Comparison of ENCODE assay signal across 8 mouse cellular contexts in genomic region chr15:3996267-3997010, GRCm38 (mm10). TPM values are rescaled to one million over a fixed set of nuclear protein-coding genes. Genes with fewer than 3 reads are reported as not detected.
DNase-seq lines count a peak whose midpoint lies in the region; ATAC-seq and TF ChIP-seq lines count a peak whose summit lies in the region.

No protein-coding gene starts in this region.

- no peak for DNase-seq in thymus, adult 2 months
- DNase-seq in thymus, postnatal 10 days (ENCODE audit: low spot score in 2 of 2) = no peak
- no peak for DNase-seq in retina, embryonic 14.5 days (ENCODE audit: low spot score)
- DNase-seq in urinary bladder, postnatal 25 days (ENCODE audit: low spot score) = no peak
- no peak for DNase-seq in left cerebral cortex, postnatal 25 days (ENCODE audit: low spot score in 2 of 2)

- H3K9ac ChIP-seq in limb, embryonic 15.5 days = peak overlapping the region; percentile 42

- intact Hi-C loops in left cerebral cortex, postnatal 25 days (cut with DNase I) = loop anchor here (2.0 kb wide), 1 partner anchor 1120 kb away; the partner anchor contains the start of gene Rpl37

- TF ChIP-seq POLR2A in thymus, adult 2 months (IDR thresholded peaks at IDR 0.05; ENCODE audit: control insufficient read depth, extremely low read depth, insufficient read depth, low read length, poor library complexity) = no peak

- peak overlapping the region; percentile 62 for H3K4me2 ChIP-seq in limb, embryonic 15.5 days

- TF ChIP-seq CTCF in thymus, adult 2 months (IDR thresholded peaks at IDR 0.05; ENCODE audit: borderline replicate concordance, control insufficient read depth, extremely low read depth, insufficient read depth, low read length, poor library complexity) = no peak

- H3K9me3 ChIP-seq in erythroblast, embryonic 14.5 days (ENCODE audit: control insufficient read depth, low read length) = no peaks in the 10 kb centered on the region
- H3K9me3 ChIP-seq in limb, embryonic 15.5 days = no peaks in the 10 kb centered on the region

- peaks cover 24% of the 10 kb centered on the region for H3K4me1 ChIP-seq in erythroblast, embryonic 14.5 days (ENCODE audit: control insufficient read depth)
- H3K4me1 ChIP-seq in thymus, adult 2 months (replicated peaks; ENCODE audit: control insufficient read depth, insufficient read depth, low read length) = no peaks in the 10 kb centered on the region
- peaks cover 9% of the 10 kb centered on the region; the same call in 1 of the 2 replicates for H3K4me1 ChIP-seq in limb, embryonic 15.5 days

- peak overlapping the region; percentile 99 for H3K4me3 ChIP-seq in erythroblast, embryonic 14.5 days (replicated peaks)
- peak overlapping the region; percentile 60 for H3K4me3 ChIP-seq in thymus, adult 2 months (ENCODE audit: control insufficient read depth, insufficient read depth, low read length)
- H3K4me3 ChIP-seq in limb, embryonic 15.5 days = peak overlapping the region; percentile 90

- ATAC-seq in erythroblast, adult 5-6 weeks (replicated peaks; ENCODE audit: low FRiP score, poor library complexity, severe bottlenecking) = no peak
- ATAC-seq in limb, embryonic 15.5 days (ENCODE audit: insufficient number of reproducible peaks, low FRiP score, low TSS enrichment, low read depth) = no peak

- peaks cover 7% of the 10 kb centered on the region for H3K36me3 ChIP-seq in erythroblast, embryonic 14.5 days (ENCODE audit: control insufficient read depth)
- H3K36me3 ChIP-seq in thymus, adult 2 months (ENCODE audit: control insufficient read depth, insufficient read depth, low read length) = peaks cover 4% of the 10 kb centered on the region
- peaks cover 7% of the 10 kb centered on the region for H3K36me3 ChIP-seq in limb, embryonic 15.5 days

- H3K27ac ChIP-seq in thymus, adult 2 months (ENCODE audit: control insufficient read depth, insufficient read depth, low read length) = peak overlapping the region; percentile 55
- peak overlapping the region; percentile 91 for H3K27ac ChIP-seq in limb, embryonic 15.5 days

- no peaks in the 10 kb centered on the region for H3K27me3 ChIP-seq in erythroblast, embryonic 14.5 days (ENCODE audit: control insufficient read depth)
- no peaks in the 10 kb centered on the region for H3K27me3 ChIP-seq in thymus, adult 2 months (ENCODE audit: control insufficient read depth, insufficient read depth, low read length)
- no peaks in the 10 kb centered on the region for H3K27me3 ChIP-seq in limb, embryonic 15.5 days

- 23% methylated on average over 14 of the region's 14 CpGs for WGBS in thymus, adult 2 months
- WGBS in limb, embryonic 15.5 days = 18% methylated on average over 14 of the region's 14 CpGs

RNA-seq across cellular contexts. Expression of gene AW549877, which starts 0.9 kb away (rescaled TPM):
- 0.01 and 0.05 TPM in 2 replicates for polyA plus RNA-seq in erythroblast, embryonic 14.5 days (2012)
- total RNA-seq in erythroblast, adult 5-6 weeks (2015; ENCODE audit: low replicate concordance) = 20.7 and 25.7 TPM in 2 replicates
- total RNA-seq in erythroblast, adult 5-6 weeks (2017; ENCODE audit: low replicate concordance) = 8.4 and 9.2 TPM in 2 replicates
- polyA plus RNA-seq in thymus, adult 2 months (2012; rRNA removed) = 14.0 and 18.1 TPM in 2 replicates
- 31.2 and 34.8 TPM in 2 replicates for polyA plus RNA-seq in limb, embryonic 15.5 days (2015; fragmentation: Nextera tagmentation; extraction: Ambion mirVana)
- total RNA-seq in left cerebral cortex, postnatal 25 days (2021) = 10 to 100 TPM; 43.8 to 49.9 TPM

RNA-seq across cellular contexts. Expression of gene Fbxo4, which starts 17.1 kb away (rescaled TPM):
- 0.02 and 0.07 TPM in 2 replicates for polyA plus RNA-seq in erythroblast, embryonic 14.5 days (2012)
- 1.7 and 7.5 TPM in 2 replicates for total RNA-seq in erythroblast, adult 5-6 weeks (2015; ENCODE audit: low replicate concordance)
- total RNA-seq in erythroblast, adult 5-6 weeks (2017; ENCODE audit: low replicate concordance) = 0.56 and 6.5 TPM in 2 replicates
- 3.5 and 4.5 TPM in 2 replicates for polyA plus RNA-seq in thymus, adult 2 months (2012; rRNA removed)
- 11.5 and 12.2 TPM in 2 replicates for polyA plus RNA-seq in limb, embryonic 15.5 days (2015; fragmentation: Nextera tagmentation; extraction: Ambion mirVana)
- 1 to 10 TPM; 7.8 to 8.5 TPM for total RNA-seq in left cerebral cortex, postnatal 25 days (2021)

RNA-seq across cellular contexts. Expression of gene Oxct1, which starts 29.7 kb away (rescaled TPM):
- polyA plus RNA-seq in erythroblast, embryonic 14.5 days (2012) = 0.70 and 0.77 TPM in 2 replicates
- total RNA-seq in erythroblast, adult 5-6 weeks (2015; ENCODE audit: low replicate concordance) = 13.6 and 32.0 TPM in 2 replicates
- 31.2 and 37.9 TPM in 2 replicates for total RNA-seq in erythroblast, adult 5-6 weeks (2017; ENCODE audit: low replicate concordance)
- 31.6 and 32.8 TPM in 2 replicates for polyA plus RNA-seq in thymus, adult 2 months (2012; rRNA removed)
- 274 and 279 TPM in 2 replicates for polyA plus RNA-seq in limb, embryonic 15.5 days (2015; fragmentation: Nextera tagmentation; extraction: Ambion mirVana)
- total RNA-seq in left cerebral cortex, postnatal 25 days (2021) = 100 to 1,000 TPM; 369 to 401 TPM

Comparison
In these comparisons a context has a peak if more than half of its experiments do, and no peak if none do; other contexts are left out.
1. RNA of gene AW549877, which starts 0.9 kb away (polyA plus RNA-seq): 31.2 to 34.8 TPM in limb, embryonic 15.5 days and 14.0 to 18.1 TPM in thymus, adult 2 months; 0.01 to 0.05 TPM in erythroblast, embryonic 14.5 days; every median in the first group is over 10 times any median in the second.
2. RNA of gene Oxct1, which starts 29.7 kb away (polyA plus RNA-seq): 274 to 279 TPM in limb, embryonic 15.5 days and 31.6 to 32.8 TPM in thymus, adult 2 months; 0.70 to 0.77 TPM in erythroblast, embryonic 14.5 days; every median in the first group is over 10 times any median in the second.
3. Peak in every context shown above with its lines, with median percentiles within 50 percentile points of each other: H3K4me3 ChIP-seq.